Mouse (Mus musculus) adrenal gland (tissue): Measurements from ENCODE around the gene Gm45837.
"Not testable (repeated sequence)": the region's sequence is repeated elsewhere in the genome, so short reads cannot be mapped to it uniquely, and the experiment has no call there.

Experiments
- intact Hi-C: fragments of 180-260 bp; cut with DNase I; formaldehyde crosslinking; loops from one replicate; pipeline ENCODE4 v1.15.1; 2025
- microRNA-seq, 2 experiments: library from miRNA; unstranded; fragments of <30 nt; microRNA quantifications; one replicate each; pipeline ENCODE4; 2019

Gene Gm45837

DNA sequence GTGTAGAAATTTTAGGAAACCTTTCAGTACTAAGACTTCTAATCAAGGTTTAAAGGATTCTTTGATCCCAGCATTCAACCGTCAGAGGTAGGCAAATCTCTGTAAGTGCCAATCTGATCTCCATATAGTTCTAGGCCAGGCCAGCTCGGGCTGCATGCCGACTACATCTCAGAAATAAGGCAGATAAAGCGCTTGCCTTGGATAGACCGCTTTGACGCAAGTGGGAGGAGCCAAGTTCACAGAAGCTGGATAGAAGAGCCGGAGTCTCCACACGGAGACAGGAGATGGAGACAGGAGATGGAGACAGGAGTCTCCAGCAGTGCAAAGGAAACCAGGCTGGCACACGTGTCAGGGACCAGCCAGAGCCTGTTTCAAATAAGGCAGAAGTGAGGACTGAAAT lies 129.1 kb downstream of the Gm45837 start:
- intact Hi-C loops, result loop anchor here (2.0 to 5.0 kb wide), 2 partner anchors 83 to 91 kb away; no protein-coding TSS in a partner anchor

DNA sequence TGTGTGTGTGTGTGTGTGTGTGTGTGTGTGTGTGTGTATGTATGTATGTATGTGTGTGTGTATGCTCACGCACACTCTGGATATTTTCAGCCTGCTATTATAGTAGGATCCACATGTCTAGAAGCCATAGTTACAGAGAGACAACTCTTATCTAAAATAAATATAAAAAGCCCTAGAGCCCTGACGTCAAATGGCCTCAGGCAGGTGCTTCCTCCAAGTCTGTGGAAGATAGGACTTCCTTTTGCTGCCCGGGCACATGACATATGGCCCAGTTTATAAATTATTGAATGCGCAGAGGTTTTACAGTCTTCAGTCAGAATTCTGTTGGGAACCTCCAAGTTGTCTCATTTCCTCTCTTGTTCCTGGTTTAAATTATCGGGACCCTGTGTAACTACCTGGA lies 130.0 kb downstream of the Gm45837 start:
- intact Hi-C loops, result loop anchor here (5.0 kb wide), 1 partner anchor 82 kb away; no protein-coding TSS in a partner anchor

DNA sequence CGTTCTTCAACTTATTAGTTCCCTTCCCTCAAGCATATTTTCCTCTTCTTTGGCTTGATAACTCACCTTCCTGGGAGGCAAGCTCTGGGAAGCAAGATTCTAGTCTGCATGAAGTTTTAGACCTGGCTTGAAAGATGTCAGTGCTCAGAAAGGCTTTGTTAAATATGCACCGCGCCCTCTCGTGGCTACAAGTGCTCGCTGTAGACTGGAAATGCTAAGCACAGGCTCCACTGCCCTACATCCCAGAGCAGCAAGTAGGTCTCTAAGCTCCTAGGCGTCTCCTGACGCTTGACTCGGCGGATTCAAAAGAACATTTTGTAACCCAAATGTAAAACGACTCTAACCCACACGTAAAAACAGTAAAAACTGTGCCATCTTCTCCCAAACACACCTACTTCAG lies 130.4 kb downstream of the Gm45837 start:
- intact Hi-C loops, result loop anchor here (5.0 kb wide), 1 partner anchor 81 kb away; no protein-coding TSS in a partner anchor

DNA sequence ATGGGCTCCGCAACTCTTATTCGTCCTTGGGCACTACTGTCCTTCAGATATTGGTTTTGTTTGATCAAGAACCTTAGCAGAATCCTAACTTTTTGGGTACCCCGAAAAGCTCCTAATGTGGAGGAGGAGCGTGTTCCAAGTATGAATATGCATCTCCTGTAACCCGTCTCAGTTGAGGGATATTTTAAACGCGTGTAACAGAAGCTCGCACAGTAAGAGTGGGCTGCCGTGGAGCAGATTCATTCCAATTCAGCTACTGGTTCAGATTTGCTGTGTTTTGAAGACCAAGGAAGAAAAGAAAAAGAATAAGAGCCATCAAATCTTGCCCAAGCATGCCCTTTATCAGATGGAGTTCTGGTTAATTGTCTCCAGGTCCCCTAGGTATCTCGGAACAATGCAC lies 131.0 kb downstream of the Gm45837 start:
- intact Hi-C loops, result loop anchor here (5.0 kb wide), 1 partner anchor 81 kb away; no protein-coding TSS in a partner anchor

DNA sequence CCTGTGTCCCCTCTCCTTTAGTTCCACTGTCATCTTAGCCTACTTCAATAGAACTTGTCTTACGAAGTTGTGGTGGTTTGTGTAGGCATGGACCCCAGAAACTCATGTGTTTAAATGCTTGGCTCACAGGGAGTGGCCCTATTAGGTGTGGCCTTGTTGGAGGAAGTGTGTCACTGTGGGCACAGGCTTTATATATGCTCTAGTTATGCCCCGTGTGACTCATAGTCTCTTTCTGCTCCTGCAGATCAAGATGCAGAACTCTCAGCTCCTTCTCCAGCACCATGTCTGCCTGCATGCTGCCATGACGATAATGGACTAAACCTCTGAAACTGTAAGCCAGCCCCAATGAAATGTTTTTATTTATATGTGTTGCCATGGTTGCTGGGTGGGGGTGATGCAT lies 137.0 kb downstream of the Gm45837 start:
- intact Hi-C loops, result no loop called here

DNA sequence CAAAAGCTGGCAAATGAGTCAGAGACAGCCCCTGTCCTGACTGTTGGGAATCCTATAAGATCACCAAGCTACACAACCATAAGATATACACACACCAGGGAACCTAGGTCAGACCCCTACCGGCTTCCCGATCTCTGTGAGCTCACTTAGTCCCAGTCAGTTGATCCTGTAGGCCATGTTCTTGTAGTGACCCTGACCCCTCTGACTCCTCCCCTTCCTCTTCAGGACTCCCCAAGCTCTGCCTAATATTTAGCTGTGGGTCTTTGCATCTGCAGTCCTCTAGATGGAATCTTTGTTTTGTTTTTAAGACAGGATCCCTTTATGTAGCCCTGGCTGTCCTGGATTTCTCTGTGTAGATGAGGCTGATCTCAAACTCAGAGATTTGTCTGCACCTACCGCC lies 138.6 kb downstream of the Gm45837 start:
- intact Hi-C loops, result no loop called here

DNA sequence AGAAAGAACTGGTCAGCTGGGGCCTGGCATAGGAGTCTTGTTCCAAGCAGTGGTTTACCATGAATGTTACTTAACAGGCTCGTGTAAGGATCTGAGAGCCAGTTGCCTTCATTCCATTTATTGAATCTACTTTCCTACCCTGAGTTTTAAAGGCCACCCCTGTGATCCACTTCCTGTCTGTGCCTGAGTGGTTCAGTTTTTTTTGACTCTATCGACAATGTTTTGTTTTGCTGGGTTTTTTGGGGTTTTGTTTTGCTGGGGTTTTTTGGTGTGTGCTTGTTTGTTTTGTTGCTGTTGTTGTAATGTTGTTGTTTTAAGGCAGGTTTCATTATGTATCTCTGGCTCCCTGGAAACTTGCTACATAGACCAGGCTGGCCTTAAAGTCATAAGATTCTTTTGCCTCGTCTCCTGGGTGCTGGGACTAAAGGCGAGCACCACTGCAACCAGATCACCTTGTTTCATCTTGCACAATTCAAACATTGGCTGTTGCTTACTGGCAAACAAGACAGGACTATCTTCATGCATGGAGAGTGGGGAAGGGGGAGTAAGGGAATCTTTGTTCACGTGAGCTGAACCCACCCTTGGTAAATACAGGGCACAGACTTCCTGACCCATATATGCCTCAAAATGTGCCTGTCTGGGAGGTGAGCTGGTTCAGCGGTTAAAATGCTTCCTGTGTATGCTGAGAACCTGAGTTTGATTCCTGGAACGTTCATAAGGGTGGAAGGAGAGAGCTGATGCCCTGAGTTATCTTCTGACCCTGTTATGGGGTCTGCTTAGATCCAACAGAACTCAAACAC lies 140.2 kb downstream of the Gm45837 start:
- intact Hi-C loops, result no loop called here

DNA sequence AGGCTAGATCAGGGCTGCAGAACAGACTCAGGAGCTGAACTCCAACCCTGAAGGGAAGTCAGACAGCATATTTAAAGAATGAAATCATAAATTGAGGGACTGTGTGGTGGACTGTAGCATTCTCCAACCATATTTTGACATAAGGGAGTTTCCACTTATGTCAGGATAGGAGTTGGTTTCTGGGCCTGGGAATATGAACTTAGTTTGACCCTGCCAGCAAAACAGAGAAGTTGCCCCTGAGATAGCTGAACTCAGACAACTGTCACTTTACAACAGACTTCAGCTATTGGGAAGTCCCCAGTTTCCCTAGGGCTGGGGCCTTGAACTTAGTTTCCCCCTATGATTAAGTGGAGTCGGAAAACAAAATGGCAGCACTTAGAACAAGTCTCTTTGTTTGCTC lies 140.8 kb downstream of the Gm45837 start:
- intact Hi-C loops, result no loop called here

DNA sequence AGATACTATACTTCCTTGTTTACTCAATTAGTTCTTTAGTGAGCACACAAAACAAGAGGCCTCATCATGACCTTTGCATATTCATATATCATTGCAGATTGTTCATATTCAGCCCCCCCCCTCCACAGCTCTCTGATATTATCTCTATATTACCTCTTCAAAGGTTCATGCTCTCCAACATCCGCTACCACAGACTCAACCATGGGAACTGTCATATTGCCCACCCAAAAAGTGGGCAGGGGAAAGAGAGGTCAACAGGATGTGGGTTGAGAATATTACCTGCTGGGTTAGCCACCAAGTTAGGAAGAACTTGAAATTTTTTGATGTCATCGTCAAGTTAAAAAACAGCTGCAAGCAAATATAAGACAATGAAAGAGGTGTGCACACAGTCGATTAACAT lies 144.8 kb downstream of the Gm45837 start:
- intact Hi-C loops, result not testable (repeated sequence)

DNA sequence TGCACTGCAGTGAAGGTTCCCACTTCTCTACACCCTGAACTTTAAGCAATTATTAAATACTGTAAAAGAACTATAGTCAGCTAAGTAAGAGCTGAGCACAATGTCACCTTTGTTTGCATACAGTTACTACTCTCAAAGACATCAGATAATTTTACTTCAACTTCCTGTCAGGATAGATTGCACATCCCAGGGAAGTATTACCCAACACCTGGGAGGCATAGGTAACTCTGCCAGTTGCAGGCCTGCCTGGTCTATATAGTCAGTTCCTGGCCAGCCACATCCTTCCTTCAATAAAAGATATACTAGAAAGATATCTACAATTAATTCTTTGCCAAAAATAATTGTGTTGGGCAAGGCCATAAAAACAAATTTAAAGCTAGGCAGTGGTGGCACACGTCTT lies 146.7 kb downstream of the Gm45837 start:
- intact Hi-C loops, result no loop called here

DNA sequence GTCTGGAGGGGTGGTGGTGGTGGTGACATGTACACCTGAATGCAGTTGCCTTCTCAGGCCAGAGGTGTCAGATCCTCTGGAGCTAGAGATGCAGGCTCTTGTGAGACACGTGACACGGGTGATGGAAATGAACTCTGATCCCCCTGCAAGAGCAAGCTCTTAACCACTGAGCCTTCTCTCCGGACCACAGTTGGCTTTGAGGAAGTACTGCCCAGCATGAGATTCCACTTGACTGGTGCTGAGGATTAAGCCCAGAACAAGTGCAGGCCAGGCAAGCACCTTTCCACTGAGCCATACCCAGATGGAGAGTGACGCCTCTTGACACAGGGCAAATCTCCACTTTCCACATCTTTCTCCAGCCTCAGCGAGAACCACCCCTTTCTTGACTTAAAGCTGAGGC lies 148.7 kb downstream of the Gm45837 start:
- intact Hi-C loops, result not testable (repeated sequence)

Small RNA genes lying within 50 kb of the gene (microRNA-seq; reads per million reads assigned to microRNA genes)
- 21,129 to 52,670 reads per million in 2 experiments for gene Mir139
